Mouse (Mus musculus) MEL (cell line): Measurements from ENCODE around the gene Gpr142. TPM values are rescaled to one million over a fixed set of nuclear protein-coding genes. Genes with fewer than 3 reads are reported as not detected.

Source experiments
- DNase-seq: peaks from one replicate; pipeline ENCODE4 v3.0.0; 2011; ENCODE audit warnings: low read depth, low spot score
- H3K27ac ChIP-seq: 2 replicates; pipeline ENCODE4 v1.5.1; 2012; ENCODE audit warnings: low read depth, mild to moderate bottlenecking, control low read depth, low read length, moderate library complexity; ENCODE audit not compliant: control insufficient read depth
- H3K27me3 ChIP-seq, 2 experiments: fragments of 150-350 bp in 1 of 2; sonication (generic) in 1 of 2; 2 replicates each; pipeline ENCODE4 v1.6.1; 2012; ENCODE audit warnings: low read length in 2 of 2, mild to moderate bottlenecking in 2 of 2, improper control_type of control experiment in 1 of 2, moderate library complexity in 1 of 2; ENCODE audit not compliant: insufficient read depth in 2 of 2, control insufficient read depth in 1 of 2
- H3K36me3 ChIP-seq, 2 experiments: 2 replicates each; pipeline ENCODE4 v1.6.1; 2012 to 2014; ENCODE audit warnings: low read length in 2 of 2, improper control_type of control experiment in 1 of 2, inconsistent platforms in 1 of 2, mild to moderate bottlenecking in 1 of 2; ENCODE audit not compliant: insufficient read depth in 2 of 2, control insufficient read depth in 1 of 2
- H3K4me1 ChIP-seq, 2 experiments: fragments of 150-350 bp in 1 of 2; sonication (generic) in 1 of 2; 2 replicates each; pipeline ENCODE4 v1.6.1; 2012; ENCODE audit warnings: low read length in 2 of 2, improper control_type of control experiment in 1 of 2, mild to moderate bottlenecking in 1 of 2; ENCODE audit not compliant: insufficient read depth in 2 of 2, control insufficient read depth in 1 of 2
- H3K4me3 ChIP-seq, 2 experiments: fragments of 150-350 bp in 1 of 2; sonication (generic) in 1 of 2; 2 replicates each; pipeline ENCODE4 v1.5.1; 2012; ENCODE audit warnings: low read depth in 2 of 2, low read length in 2 of 2, mild to moderate bottlenecking in 2 of 2, moderate library complexity in 2 of 2, control low read depth in 1 of 2, improper control_type of control experiment in 1 of 2; ENCODE audit not compliant: control insufficient read depth in 1 of 2, insufficient read depth in 1 of 2
- H3K79me2 ChIP-seq: 2 replicates; pipeline ENCODE4 v1.6.1; 2012; ENCODE audit warnings: mild to moderate bottlenecking, low read length, moderate library complexity; ENCODE audit not compliant: control insufficient read depth, poor library complexity, insufficient read depth
- H3K9ac ChIP-seq: 2 replicates; pipeline ENCODE4 v1.6.1; 2012; ENCODE audit warnings: low read depth, mild to moderate bottlenecking, control low read depth, low read length, moderate library complexity; ENCODE audit not compliant: control insufficient read depth, poor library complexity, severe bottlenecking
- H3K9me3 ChIP-seq: fragments of 150-350 bp; sonication (generic); replicated peaks from 2 replicates; pipeline ENCODE4 v1.6.1; 2012; ENCODE audit warnings: mild to moderate bottlenecking, low read length, improper control_type of control experiment, moderate library complexity; ENCODE audit not compliant: insufficient read depth
- BHLHE40 ChIP-seq: IDR thresholded peaks from 2 replicates; pipeline ENCODE4 v1.6.1; 2012; ENCODE audit warnings: low read depth, mild to moderate bottlenecking, inconsistent platforms, low read length, improper control_type of control experiment, borderline replicate concordance
- CHD1 ChIP-seq: IDR thresholded peaks from 2 replicates; pipeline ENCODE4 v1.6.1; 2012; ENCODE audit warnings: low read depth, mild to moderate bottlenecking, inconsistent platforms, low read length, improper control_type of control experiment
- CHD2 ChIP-seq: IDR thresholded peaks from 2 replicates; pipeline ENCODE4 v1.6.1; 2011; ENCODE audit warnings: low read length, improper control_type of control experiment
- ELF1 ChIP-seq: IDR thresholded peaks from 2 replicates; pipeline ENCODE4 v1.6.1; 2014; ENCODE audit warnings: low read depth, mild to moderate bottlenecking, inconsistent platforms, low read length, improper control_type of control experiment, moderate library complexity
- EP300 ChIP-seq, 2 experiments: IDR thresholded peaks; 2 replicates each; pipeline ENCODE4 v1.6.1; 2011; ENCODE audit warnings: improper control_type of control experiment in 2 of 2, low read length in 2 of 2, low read depth in 1 of 2, mild to moderate bottlenecking in 1 of 2
- ETS1 ChIP-seq: IDR thresholded peaks from 2 replicates; pipeline ENCODE4 v1.6.1; 2012; ENCODE audit warnings: low read depth, mild to moderate bottlenecking, inconsistent platforms, low read length, improper control_type of control experiment, moderate library complexity
- GATA1 ChIP-seq: IDR thresholded peaks from 2 replicates; pipeline ENCODE4 v1.6.1; 2011; ENCODE audit warnings: low read depth, low read length, improper control_type of control experiment
- JUND ChIP-seq: IDR thresholded peaks from 2 replicates; pipeline ENCODE4 v1.6.1; 2011; ENCODE audit warnings: low read depth, mild to moderate bottlenecking, improper control_type of control experiment, low read length
- MAFK ChIP-seq: IDR thresholded peaks from 2 replicates; pipeline ENCODE4 v1.6.1; 2011; ENCODE audit warnings: low read depth, mild to moderate bottlenecking, low read length, improper control_type of control experiment, borderline replicate concordance
- MAX ChIP-seq: IDR thresholded peaks from 2 replicates; pipeline ENCODE4 v1.6.1; 2011; ENCODE audit warnings: low read length, improper control_type of control experiment
- MAZ ChIP-seq: IDR thresholded peaks from 2 replicates; pipeline ENCODE4 v1.6.1; 2012; ENCODE audit warnings: low read depth, mild to moderate bottlenecking, inconsistent platforms, low read length, improper control_type of control experiment
- MEF2A ChIP-seq: IDR thresholded peaks from 2 replicates; pipeline ENCODE4 v1.6.1; 2014; ENCODE audit warnings: low read depth, mild to moderate bottlenecking, inconsistent platforms, low read length, improper control_type of control experiment; ENCODE audit not compliant: poor library complexity, insufficient replicate concordance, severe bottlenecking; ENCODE audit errors: extremely low read depth
- MYC ChIP-seq: IDR thresholded peaks from 2 replicates; pipeline ENCODE4 v1.6.1; 2011; ENCODE audit warnings: low read depth, mild to moderate bottlenecking, low read length, improper control_type of control experiment, moderate library complexity
- NELFE ChIP-seq: IDR thresholded peaks from 2 replicates; pipeline ENCODE4 v1.6.1; 2011; ENCODE audit warnings: low read depth, low read length, improper control_type of control experiment
- POLR2A ChIP-seq, 2 experiments: IDR thresholded peaks; 2 replicates each; pipeline ENCODE4 v1.6.1; 2011 to 2012; ENCODE audit warnings: low read length in 2 of 2, mild to moderate bottlenecking in 2 of 2, control low read depth in 1 of 2, improper control_type of control experiment in 1 of 2, low read depth in 1 of 2, moderate library complexity in 1 of 2; ENCODE audit not compliant: control insufficient read depth in 1 of 2, insufficient read depth in 1 of 2, poor library complexity in 1 of 2
- SIN3A ChIP-seq: IDR thresholded peaks from 2 replicates; pipeline ENCODE4 v1.6.1; 2012; ENCODE audit warnings: low read length, improper control_type of control experiment, inconsistent platforms
- TAL1 ChIP-seq: IDR thresholded peaks from 2 replicates; pipeline ENCODE4 v1.6.1; 2012; ENCODE audit warnings: mild to moderate bottlenecking, inconsistent platforms, low read length, moderate library complexity, mixed read lengths
- TBP ChIP-seq: IDR thresholded peaks from 2 replicates; pipeline ENCODE4 v1.8.0; 2011; ENCODE audit warnings: low read depth, low read length, improper control_type of control experiment
- TCF12 ChIP-seq: IDR thresholded peaks from 2 replicates; pipeline ENCODE4 v1.6.1; 2014; ENCODE audit warnings: low read depth, mild to moderate bottlenecking, inconsistent platforms, low read length, improper control_type of control experiment, moderate library complexity
- ZKSCAN1 ChIP-seq: IDR thresholded peaks from 2 replicates; pipeline ENCODE4 v1.6.1; 2012; ENCODE audit warnings: low read depth, mild to moderate bottlenecking, inconsistent platforms, low read length, improper control_type of control experiment, moderate library complexity
- polyA plus RNA-seq, 2 experiments: library from polyadenylated mRNA; stranded (reverse) in 1 of 2; unstranded in 1 of 2; fragments of >175 nt in 1 of 2; fragments of >200 nt in 1 of 2; gene quantifications; 2 replicates each; pipeline versions ENCODE4 v1.2.1 to v1.2.4; 2012; ENCODE audit warnings: low replicate concordance in 2 of 2, low read depth in 1 of 2; ENCODE audit not compliant: insufficient read length in 2 of 2, insufficient read depth in 1 of 2, missing spikeins in 1 of 2
- total RNA-seq: library from RNA; depleted of rRNA; stranded (reverse); fragments of 300-350 nt; gene quantifications from 2 replicates; pipeline ENCODE4 v1.2.3, GENCODE M21; 2012

Gpr142 gene
- total and polyA plus RNA-seq, 3 experiments: not detected

DNA sequence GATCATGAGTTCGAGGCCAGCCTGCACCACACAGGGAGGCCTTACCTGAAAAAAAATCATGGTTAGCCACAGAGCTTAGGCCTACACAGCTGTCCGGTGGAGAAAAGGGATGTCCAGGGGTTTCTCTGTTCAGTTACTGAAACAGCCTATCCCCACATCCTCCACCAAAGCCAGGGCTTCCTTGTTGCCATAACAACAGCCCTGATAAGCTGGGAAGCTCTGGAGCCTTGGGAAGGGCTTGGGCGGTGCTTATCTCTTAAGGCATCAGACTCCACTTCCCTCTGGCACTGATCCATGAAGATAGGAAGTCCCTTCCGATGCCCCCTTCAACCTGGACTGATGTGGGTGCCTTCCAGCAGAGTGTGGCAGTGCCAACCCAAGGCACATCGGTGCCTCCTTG, 34.4 kb downstream of the Gpr142 start:
- H3K9ac ChIP-seq: no peak overlapping the region
- no peak overlapping the region for H3K27ac ChIP-seq
- no peaks in the 10 kb centered on the region for H3K4me1 ChIP-seq
- no peaks in the 10 kb centered on the region for H3K27me3 ChIP-seq
- no peak for DNase-seq
- TF ChIP-seq TCF12 (no peak), MAX (no peak), MYC (no peak), TBP (no peak), SIN3A (no peak), MAFK (no peak), ETS1 (no peak), NELFE (no peak), GATA1 (no peak), ELF1 (no peak)
- no peaks in the 10 kb centered on the region for H3K36me3 ChIP-seq
- H3K9me3 ChIP-seq: no peaks in the 10 kb centered on the region
- no peak overlapping the region for H3K4me3 ChIP-seq
- no peaks in the 10 kb centered on the region for H3K79me2 ChIP-seq

DNA sequence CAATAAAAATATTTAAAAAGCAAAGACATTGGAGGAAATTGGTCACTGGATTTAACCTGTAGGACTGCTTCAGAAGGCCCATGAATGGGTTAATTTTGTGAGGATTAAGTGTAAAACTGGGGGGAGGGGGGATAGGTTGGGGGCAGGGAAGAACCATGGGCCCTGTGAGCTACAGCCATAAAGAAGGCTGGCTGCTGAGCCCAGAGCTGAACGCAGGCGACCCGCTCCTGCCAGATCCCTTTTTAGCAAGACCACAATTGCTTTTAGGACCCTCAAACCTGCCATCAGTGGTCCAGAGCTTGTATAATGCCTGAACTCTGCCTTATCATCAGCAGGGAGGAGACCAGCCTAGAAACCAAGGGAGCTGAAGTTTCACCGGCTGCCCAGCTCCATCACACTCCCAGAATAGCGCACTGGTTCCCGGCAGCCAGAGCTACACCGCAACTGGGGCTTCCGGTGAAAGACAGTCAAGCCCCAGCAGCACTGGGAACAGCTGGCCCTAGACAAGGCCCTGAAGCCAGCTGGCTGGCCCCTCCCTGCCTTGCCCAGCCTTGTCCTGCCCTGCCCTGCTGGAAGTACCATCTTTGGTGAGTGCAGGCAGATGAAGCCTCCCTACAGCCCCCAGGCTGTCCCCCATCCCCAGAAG, 45.2 kb downstream of the Gpr142 start:
- Histone ChIP-seq H3K4me1 (no peaks in the 10 kb centered on the region), H3K9ac (no peak overlapping the region), H3K4me3 (no peak overlapping the region), H3K9me3 (no peaks in the 10 kb centered on the region), H3K36me3 (no peaks in the 10 kb centered on the region), H3K27ac (no peak overlapping the region), H3K79me2 (no peaks in the 10 kb centered on the region), H3K27me3 (no peaks in the 10 kb centered on the region)
- no peak for TF ChIP-seq NELFE
- TF ChIP-seq GATA1: no peak
- no peak for TF ChIP-seq CHD1
- TF ChIP-seq BHLHE40: no peak
- TF ChIP-seq MYC: no peak
- TF ChIP-seq SIN3A: no peak
- no peak for TF ChIP-seq POLR2A (IDR thresholded peaks at IDR 0.05; ENCODE audit: control insufficient read depth in 1 of 2, insufficient read depth in 1 of 2, low read depth in 1 of 2, low read length in 2 of 2, poor library complexity in 1 of 2)
- TF ChIP-seq ZKSCAN1: no peak
- no peak for TF ChIP-seq ETS1
- no peak for TF ChIP-seq CHD2
- TF ChIP-seq MAZ: no peak
- no peak for TF ChIP-seq TAL1
- TF ChIP-seq EP300 (IDR thresholded peaks at IDR 0.05; ENCODE audit: low read depth in 1 of 2, low read length in 2 of 2): no peak
- no peak for TF ChIP-seq JUND
- TF ChIP-seq MEF2A: no peak
- no peak for DNase-seq
